Mouse (Mus musculus) G1E (cell line): ENCODE measurements around the gene Slc35f6.

Source experiments
- CTCF ChIP-seq: IDR thresholded peaks from 2 replicates; pipeline ENCODE4 v1.5.1; 2012; ENCODE audit warnings: low read depth, low read length, inconsistent platforms, mixed read lengths
- GATA1 ChIP-seq: IDR thresholded peaks from 2 replicates; pipeline ENCODE4 v1.6.1; 2012; ENCODE audit warnings: borderline replicate concordance, low read length, inconsistent platforms, mixed read lengths
- GATA2 ChIP-seq: IDR thresholded peaks from 2 replicates; pipeline ENCODE4 v1.6.1; 2012; ENCODE audit warnings: low read depth, low read length, inconsistent platforms, borderline replicate concordance
- POLR2AphosphoS5 ChIP-seq: IDR thresholded peaks from 2 replicates; pipeline ENCODE4 v1.6.1; 2012; ENCODE audit warnings: low read depth, low read length, inconsistent platforms; ENCODE audit not compliant: insufficient replicate concordance
- TAL1 ChIP-seq: conservative IDR thresholded peaks from 2 replicates; pipeline ENCODE4 v1.6.1; 2012; ENCODE audit warnings: low read depth, low read length, inconsistent platforms, mixed read lengths

DNA sequence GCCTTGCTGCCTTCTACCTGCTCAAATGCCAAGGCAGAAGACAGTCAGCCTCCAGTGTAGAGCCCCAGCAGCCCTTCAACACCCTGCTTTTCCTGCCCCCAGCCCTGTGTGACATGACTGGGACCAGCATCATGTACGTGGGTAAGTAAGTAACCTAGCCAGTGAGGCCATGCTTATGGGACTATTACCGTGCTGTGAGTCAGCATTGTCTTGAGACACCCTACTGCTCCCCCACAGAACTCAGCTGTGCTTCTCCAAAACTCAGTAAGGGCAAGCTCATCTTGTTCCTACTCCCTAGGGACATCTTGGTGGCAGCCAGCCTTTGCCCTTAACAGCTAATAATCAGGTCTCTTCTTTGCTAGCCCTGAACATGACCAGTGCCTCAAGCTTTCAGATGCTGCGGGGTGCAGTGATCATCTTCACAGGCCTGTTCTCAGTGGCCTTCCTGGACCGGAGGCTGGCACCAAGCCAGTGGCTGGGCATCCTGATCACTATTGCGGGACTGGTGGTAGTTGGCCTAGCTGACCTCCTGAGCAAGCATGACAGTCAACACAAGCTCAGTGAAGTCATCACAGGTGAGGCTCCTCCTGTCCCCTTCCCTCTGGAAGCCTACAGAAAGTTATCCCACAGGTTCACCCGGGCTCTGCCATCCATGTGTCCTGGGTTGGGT, 7.9 kb downstream of the Slc35f6 start:
- TF ChIP-seq CTCF (no peak), GATA1 (no peak), TAL1 (no peak), POLR2AphosphoS5 (no peak), GATA2 (no peak)
